Mouse (Mus musculus): ENCODE data around the gene Usp40.

The Usp40 gene

GRCm38 (mm10) chr1:87947681-87948091 is 60.7 kb downstream of the Usp40 start:
- DNase-seq (ENCODE audit: low spot score in 2 of 2): no peak

DNA sequence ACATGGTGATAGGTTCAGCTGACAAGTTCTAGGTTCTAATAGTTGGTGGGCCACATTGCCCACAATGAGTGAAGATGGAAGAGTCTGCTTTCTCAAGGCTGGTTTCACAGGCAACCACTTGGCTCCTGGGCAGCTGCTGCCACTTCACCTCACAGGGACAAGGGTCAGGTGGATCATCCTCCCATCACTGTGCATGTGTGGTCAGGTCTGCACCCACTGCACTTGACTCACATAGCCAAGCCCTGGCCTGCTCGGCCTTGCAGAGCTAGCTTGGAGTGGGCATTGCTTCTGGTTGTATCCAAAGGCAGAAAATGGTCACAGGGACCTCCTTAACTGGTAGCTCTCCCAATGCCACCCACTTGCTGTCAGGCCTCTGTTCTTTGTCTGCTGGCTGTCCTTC is 66.6 kb downstream of the Usp40 start:
- no peak for DNase-seq (ENCODE audit: low spot score in 2 of 2)

GRCm38 (mm10) chr1:87936516-87936915 is 71.8 kb downstream of the Usp40 start:
- no peak for DNase-seq (ENCODE audit: low spot score in 2 of 2)

GRCm38 (mm10) chr1:87936075-87936474 is 72.3 kb downstream of the Usp40 start:
- DNase-seq (ENCODE audit: low spot score in 2 of 2): no peak

DNA sequence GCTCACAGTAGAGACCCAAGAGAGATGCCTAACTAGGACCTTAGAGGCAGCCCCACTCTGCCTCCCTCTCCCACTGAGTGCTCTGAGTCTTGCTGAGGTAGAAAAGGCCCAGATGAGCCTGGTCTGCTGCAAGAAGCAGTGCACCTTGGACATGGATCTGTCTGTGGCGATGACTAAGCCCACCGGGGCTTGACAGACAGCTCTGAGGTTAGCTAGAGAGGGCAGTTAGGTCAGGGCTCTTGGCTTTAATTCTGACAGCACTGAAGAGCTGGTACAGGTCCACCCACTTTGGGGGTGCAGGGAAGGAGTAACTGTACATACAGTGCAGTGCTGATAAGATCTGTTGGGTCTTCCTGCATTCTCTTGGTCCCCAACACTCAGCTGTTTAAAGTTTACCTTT is 72.8 kb downstream of the Usp40 start:
- no peak for DNase-seq (ENCODE audit: low spot score in 2 of 2)

- no peak for DNase-seq (ENCODE audit: low spot score in 2 of 2)
These were observed 73.3 kb downstream of the Usp40 start for GRCm38 (mm10) chr1:87935095-87935494.

DNA sequence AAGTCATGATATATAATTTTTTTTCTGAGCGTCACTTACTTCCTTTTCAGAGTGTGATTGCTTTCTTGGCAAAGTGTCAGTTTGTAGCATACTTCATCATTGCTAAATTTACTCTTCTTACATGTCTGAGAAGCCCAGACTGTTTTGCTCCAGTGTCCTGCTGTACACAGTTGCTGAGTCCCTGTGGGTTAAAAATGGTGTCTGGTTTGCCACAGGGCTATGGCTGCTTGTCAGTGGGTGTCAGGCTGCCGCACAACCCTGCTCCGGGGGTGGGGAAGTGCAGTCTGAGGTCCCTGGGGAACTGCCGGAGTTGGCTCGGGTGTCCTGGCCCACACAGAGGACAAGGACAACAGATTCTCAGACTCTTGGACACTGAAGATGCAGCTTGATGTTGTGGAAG is 75.3 kb downstream of the Usp40 start:
- DNase-seq (ENCODE audit: low spot score in 2 of 2): no peak

GRCm38 (mm10) chr1:87929730-87930129 is 78.6 kb downstream of the Usp40 start:
- no peak for DNase-seq (ENCODE audit: low spot score in 2 of 2)

- no peak for DNase-seq (ENCODE audit: low spot score in 2 of 2)
These were observed 83.5 kb downstream of the Usp40 start for GRCm38 (mm10) chr1:87924888-87925287.

DNA sequence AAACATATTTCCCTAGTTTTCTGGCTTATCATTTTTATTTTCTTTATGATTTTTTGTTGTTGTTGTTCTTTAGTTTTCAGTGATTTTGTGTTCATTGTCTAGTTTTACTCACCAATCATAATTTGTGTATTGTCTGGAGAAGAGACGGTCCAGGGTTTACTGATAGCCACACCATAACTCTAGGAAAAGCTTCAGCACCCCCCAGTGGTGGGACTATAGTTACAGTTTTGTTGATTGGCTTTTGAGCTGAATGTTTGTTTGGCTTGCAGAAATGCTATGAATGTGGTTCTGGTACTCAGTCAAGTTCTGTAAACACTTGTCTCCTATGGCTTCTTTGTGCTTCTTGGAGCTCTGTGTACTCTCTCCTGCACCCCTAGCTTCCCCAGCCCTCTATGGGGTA is 85.7 kb downstream of the Usp40 start:
- no peak for DNase-seq (ENCODE audit: low spot score in 2 of 2)

GRCm38 (mm10) chr1:87920056-87920614 is 88.2 kb downstream of the Usp40 start:
- DNase-seq (ENCODE audit: low spot score in 2 of 2): no peak

GRCm38 (mm10) chr1:87918061-87918460 is 90.3 kb downstream of the Usp40 start:
- no peak for DNase-seq (ENCODE audit: low spot score in 2 of 2)

DNA sequence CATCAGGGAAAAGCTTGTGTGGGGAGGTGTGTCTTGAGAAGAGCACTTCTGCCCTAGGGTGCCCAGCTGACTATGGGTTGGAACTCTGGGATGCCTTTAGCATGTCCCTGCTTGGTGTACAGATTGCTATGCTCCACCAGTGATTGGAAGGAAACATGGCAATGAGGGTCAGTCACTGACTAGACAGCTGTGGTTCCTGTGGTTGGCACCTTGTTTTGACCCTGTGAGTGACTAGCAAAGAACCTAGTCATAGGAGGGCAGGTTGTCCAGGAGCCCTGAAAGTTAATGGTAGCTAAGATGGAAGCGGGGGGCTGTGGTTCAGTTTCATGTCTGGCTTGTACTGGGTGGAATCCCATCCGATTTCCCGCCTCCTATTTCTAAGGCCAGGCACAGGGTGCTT is 91.0 kb downstream of the Usp40 start:
- DNase-seq (ENCODE audit: low spot score in 2 of 2): no peak

DNA sequence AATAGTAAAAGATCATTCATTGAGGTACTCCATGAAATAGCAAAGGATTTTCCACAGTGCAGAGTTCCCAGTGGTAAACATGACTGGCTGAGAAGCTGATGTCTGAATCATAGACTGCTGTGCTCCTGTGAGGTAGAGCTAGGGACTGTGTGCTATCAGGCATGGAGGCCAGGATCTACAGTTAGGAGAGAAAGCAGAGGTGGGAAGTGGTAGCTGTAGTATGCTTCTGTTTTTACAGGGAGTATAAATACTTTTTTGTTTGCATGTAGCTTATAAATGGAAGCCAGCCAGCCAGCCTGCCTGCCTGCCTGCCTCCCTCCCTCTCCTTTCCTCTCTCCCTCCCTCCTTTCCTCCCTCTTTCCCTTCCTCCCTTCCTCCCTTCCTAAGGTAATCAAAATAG is 95.0 kb downstream of the Usp40 start:
- no peak for DNase-seq (ENCODE audit: low spot score in 2 of 2)

GRCm38 (mm10) chr1:87910428-87910827 is 97.9 kb downstream of the Usp40 start:
- no peak for DNase-seq (ENCODE audit: low spot score in 2 of 2)

DNA sequence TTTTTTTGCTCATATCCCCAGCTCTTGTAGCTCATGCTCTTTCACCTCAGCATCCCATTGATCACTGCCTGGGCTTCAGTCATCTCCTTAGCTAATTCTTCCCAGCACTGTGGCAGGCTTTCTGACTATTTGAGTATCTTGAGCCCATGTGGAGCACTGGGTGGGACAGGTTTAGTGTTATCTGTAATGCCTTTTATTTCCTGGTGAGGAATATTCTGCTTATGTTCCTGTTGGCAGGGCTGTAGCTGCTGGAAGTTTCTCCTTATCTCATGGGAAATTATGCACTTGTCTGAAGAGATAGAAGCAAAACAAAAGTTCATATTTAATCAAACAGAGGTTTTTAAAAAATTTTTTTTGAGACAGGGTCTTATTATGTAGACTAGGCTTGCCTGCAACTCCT is 98.8 kb downstream of the Usp40 start:
- DNase-seq (ENCODE audit: low spot score in 2 of 2): no peak

- DNase-seq (ENCODE audit: low spot score in 2 of 2): no peak
These were observed 99.6 kb downstream of the Usp40 start for GRCm38 (mm10) chr1:87908736-87909135.

DNA sequence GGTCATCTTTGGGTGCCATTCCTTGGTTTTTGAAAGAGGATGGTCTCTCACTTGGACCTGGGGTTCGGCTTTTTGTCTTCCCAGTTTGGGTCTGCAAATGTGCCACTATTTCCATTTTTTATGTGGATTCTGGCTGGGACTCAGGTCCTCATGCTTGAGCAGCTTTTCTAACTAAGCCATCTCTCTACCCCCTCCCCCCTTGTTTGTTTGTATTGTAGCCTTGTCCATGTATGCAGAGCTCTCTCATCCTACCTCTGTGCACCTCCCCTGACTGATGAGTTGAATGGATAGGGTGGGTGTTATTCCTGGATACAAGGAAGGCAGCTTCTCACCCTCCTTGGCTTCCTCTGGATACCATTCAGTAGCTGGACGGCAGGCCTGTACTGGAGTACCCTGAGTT is 100.3 kb downstream of the Usp40 start:
- no peak for DNase-seq (ENCODE audit: low spot score in 2 of 2)

GRCm38 (mm10) chr1:87906361-87906956 is 101.9 kb downstream of the Usp40 start:
- DNase-seq (ENCODE audit: low spot score in 2 of 2): no peak

DNA sequence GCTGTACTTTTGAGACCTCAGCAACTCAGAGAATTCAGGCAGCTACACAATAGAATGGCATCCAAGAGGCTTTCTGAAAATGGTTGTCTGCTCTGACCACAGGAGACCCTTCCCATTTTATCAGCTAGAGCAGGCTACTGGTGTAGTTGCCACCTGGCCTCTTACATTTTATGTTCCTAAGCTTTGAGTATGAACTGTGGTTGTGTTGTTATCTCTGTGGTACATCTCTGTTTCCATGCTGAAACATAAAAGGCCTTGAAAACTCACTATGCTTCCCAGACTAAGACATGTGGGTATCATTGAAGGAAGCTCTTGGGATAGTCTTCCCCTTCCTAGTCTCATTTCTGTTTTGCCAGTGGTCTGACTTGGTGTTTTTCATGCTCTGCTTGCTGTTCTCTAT is 106.2 kb downstream of the Usp40 start:
- no peak for DNase-seq (ENCODE audit: low spot score in 2 of 2)

GRCm38 (mm10) chr1:87900979-87901378 is 107.4 kb downstream of the Usp40 start:
- DNase-seq (ENCODE audit: low spot score in 2 of 2): no peak

GRCm38 (mm10) chr1:87899701-87900100 is 108.7 kb downstream of the Usp40 start:
- DNase-seq (ENCODE audit: low spot score in 2 of 2): no peak

DNA sequence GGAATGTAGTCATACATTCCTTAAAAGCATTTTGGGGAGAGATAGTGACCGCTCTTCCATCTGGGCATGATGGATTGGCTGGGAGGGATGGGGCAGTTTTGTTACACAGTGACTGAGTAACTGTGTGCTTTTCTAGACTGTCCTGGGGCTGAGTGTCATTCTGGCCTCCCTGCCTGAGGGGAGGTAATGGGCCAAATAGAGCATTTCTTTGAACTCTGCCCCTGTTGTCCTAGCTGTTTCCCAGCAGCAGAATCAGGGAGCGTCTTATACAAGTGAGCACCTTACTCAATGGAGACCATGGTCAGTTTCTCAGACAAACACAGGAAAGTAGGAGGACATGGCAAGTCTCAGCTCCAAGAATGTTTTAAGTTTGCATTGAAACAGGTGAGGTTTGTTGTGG is 111.4 kb downstream of the Usp40 start:
- no peak for DNase-seq (ENCODE audit: low spot score in 2 of 2)
